Mouse (Mus musculus): ENCODE results near the gene Slc9a3r1. TPM values are rescaled to one million over a fixed set of nuclear protein-coding genes. Genes with fewer than 3 reads are reported as not detected.

Gene Slc9a3r1
- 100 to 1,000 TPM; 207 to 214 TPM for total RNA-seq (2023)

DNA sequence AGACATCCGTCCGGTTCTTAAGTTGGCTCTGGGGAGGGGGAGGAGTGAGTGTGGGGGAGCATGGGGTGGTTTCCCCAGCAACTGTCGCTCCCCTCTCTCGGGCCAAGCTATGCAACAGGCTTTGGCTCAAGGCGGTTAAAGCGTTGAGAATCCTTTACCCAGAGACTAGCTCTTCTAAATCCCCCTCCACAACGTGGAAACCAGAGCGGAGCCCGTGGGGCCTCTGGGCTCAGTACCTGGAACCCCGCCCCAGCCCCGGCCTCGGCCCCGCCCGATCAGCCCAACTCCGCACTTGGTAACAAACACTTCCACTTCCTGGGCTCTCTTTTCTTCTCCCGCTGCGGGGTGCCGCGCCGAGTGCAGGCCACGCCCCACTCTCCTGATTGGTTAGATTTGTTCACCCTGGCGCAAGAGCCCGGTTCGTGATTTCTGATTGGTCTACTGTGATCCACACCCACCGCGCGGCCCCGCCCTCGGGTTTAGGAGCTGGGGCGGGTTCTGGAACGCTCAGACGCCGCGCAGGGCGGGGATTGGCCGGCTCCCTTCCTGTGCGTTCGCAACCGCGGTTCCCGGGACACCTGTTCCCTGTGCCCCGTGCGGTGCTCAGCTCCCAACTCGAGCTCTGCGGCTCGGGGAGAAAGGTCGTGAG, at the start of gene Slc9a3r1:
Gene Slc9a3r1 (plus strand): TSS at position 510 of the 649 bp plus-strand sequence.

DNA sequence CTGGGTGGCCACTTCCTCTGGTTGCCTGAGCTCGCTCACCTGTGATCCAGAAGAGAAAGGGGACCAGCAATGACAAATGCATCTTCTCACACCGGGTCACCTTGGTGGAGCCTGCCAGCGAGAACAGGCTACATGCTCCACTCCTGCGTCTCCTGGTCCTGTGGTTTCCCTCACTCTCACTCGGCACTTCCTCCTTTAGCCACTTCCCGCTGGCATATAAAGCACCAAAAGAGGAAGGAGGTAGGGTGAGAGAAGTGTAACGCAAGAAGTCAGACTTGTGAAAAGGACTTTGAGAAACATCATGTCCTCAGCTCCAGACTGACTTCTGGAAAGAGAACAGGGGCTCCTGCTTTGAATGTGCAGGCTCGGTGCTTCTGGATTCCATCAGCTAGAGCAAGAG, 29.3 kb upstream of the Slc9a3r1 start, which contains the start of gene Cd300lf:
Gene Cd300lf (minus strand): TSS at position 193 of the 400 bp plus-strand sequence.

DNA sequence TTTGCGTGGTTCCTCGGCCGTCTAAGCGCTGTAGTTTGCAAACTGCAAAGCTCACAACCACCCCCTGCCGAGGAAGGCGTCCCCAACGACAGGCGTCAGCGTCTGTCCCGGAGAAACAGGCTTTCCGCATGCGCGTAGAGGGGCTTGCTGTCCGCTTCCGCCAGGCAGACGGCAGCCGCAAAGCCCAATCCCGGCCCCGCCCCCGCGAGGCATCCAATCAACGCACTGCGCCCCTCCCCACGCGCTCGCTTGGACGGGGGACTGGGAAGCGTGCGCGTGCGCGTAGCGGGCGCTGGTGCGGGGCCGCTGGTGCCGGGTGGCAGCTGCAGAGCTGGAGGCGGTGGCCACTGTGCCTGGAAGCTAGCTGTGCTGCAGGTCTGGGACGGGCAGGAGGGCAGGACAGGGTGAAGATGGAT, 24.1 kb downstream of the Slc9a3r1 start, which contains the start of gene Tmem104:
Gene Tmem104 (plus strand): TSS at position 264 of the 416 bp plus-strand sequence.

GRCm38 (mm10) chr11:115187693-115188092, 24.6 kb downstream of the Slc9a3r1 start, which contains the start of gene Nat9:
TSS of gene Nat9 (minus strand) at chr11:115187859.

Other genes starting within 250 kb of the Slc9a3r1 start
- under 1 TPM in 1 of 2 experiments, not detected in 1; 0.21 TPM for gene Cd300lb, start 229.0 kb upstream of the Slc9a3r1 start, total RNA-seq (2023)
- gene Cd300c, start 194.2 kb upstream of the Slc9a3r1 start, total RNA-seq (2023): not detected
- under 1 TPM; 0.36 to 0.67 TPM for gene Cd300ld, start 173.4 kb upstream of the Slc9a3r1 start, total RNA-seq (2023)
- 1 to 10 TPM in 1 of 2 experiments, under 1 TPM in 1; 0.98 to 2.7 TPM for gene Cd300c2, start 161.5 kb upstream of the Slc9a3r1 start, total RNA-seq (2023)
- gene Cd300ld2, start 147.1 kb upstream of the Slc9a3r1 start, total RNA-seq (2023): not detected
- gene Cd300ld4, start 136.3 kb upstream of the Slc9a3r1 start, total RNA-seq (2023): not detected
- gene Cd300ld5, start 125.6 kb upstream of the Slc9a3r1 start, total RNA-seq (2023): 1 to 10 TPM in 1 of 2 experiments, not detected in 1; 1.0 TPM
- gene Cd300ld3, start 114.9 kb upstream of the Slc9a3r1 start, total RNA-seq (2023): 1 to 10 TPM in 1 of 2 experiments, not detected in 1; 1.0 TPM
- gene Cd300e, start 101.2 kb upstream of the Slc9a3r1 start, total RNA-seq (2023): under 1 TPM in 1 of 2 experiments, not detected in 1; 0.93 TPM
- 10 to 100 TPM; 44.7 to 51.2 TPM for gene Rab37, start 71.9 kb upstream of the Slc9a3r1 start, total RNA-seq (2023)
- gene Cd300lf, start 29.3 kb upstream of the Slc9a3r1 start, total RNA-seq (2023): 1 to 10 TPM in 1 of 2 experiments, under 1 TPM in 1; 0.68 to 1.0 TPM
- gene Tmem104, start 24.1 kb downstream of the Slc9a3r1 start, total RNA-seq (2023): 10 to 100 TPM; 15.5 to 25.2 TPM
- gene Nat9, start 24.5 kb downstream of the Slc9a3r1 start, total RNA-seq (2023): 1 to 10 TPM; 5.2 to 5.5 TPM
- gene Grin2c, start 103.9 kb downstream of the Slc9a3r1 start, total RNA-seq (2023): not detected
- 10 to 100 TPM; 22.5 to 25.4 TPM for gene Fdxr, start 113.7 kb downstream of the Slc9a3r1 start, total RNA-seq (2023)
- gene Fads6, start 134.3 kb downstream of the Slc9a3r1 start, total RNA-seq (2023): 1 to 10 TPM; 1.1 to 1.2 TPM
- not detected for gene Otop2, start 143.8 kb downstream of the Slc9a3r1 start, total RNA-seq (2023)
- gene Ush1g, start 158.7 kb downstream of the Slc9a3r1 start, total RNA-seq (2023): not detected
- not detected for gene Otop3, start 171.4 kb downstream of the Slc9a3r1 start, total RNA-seq (2023)
- gene Hid1, start 204.4 kb downstream of the Slc9a3r1 start, total RNA-seq (2023): 10 to 100 TPM; 47.2 to 49.2 TPM
- 1 to 10 TPM; 2.1 to 3.1 TPM for gene Cdr2l, start 218.6 kb downstream of the Slc9a3r1 start, total RNA-seq (2023)
- 100 to 1,000 TPM; 120 to 151 TPM for gene Mrpl58, start 240.4 kb downstream of the Slc9a3r1 start, total RNA-seq (2023)